Mouse (Mus musculus): ENCODE measurements around the gene Camk1d. TPM values are rescaled to one million over a fixed set of nuclear protein-coding genes. Genes with fewer than 3 reads are reported as not detected.
"Not testable (repeated sequence)": the region's sequence is repeated elsewhere in the genome, so short reads cannot be mapped to it uniquely, and the experiment has no call there.

The Camk1d gene
- polyA plus RNA-seq, 1 experiment from 2014 or later: 1.1 TPM

DNA sequence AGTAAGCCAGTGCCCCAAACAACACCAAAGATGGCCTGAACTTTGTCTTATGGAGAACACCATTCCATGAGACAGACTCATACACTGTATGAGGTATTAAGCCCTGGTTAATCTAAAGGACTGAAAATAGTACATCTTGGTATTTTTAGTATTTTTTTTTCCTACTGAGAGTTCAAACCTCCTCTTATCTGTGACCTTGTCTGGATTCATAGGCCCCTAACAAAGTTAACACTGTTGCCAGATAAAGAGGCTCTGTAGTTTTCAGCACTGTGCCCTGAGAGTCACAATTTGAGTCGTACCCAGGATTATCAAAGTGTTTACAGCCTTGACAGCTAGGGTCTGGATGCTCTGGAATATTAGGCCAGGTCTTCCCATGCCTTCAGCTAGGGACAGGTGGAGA, 102.7 kb downstream of the Camk1d start:
- H3K9me3 ChIP-seq: no peaks in the 10 kb centered on the region
- no peak overlapping the region for H3K4me2 ChIP-seq
- H3K4me1 ChIP-seq (replicated peaks): peaks cover 15% of the 10 kb centered on the region
- no peak overlapping the region for H3K4me3 ChIP-seq (replicated peaks)
- no peak overlapping the region for H3K9ac ChIP-seq (replicated peaks)
- no peaks in the 10 kb centered on the region for H3K27me3 ChIP-seq
- no peaks in the 10 kb centered on the region for H3K36me3 ChIP-seq
- WGBS: 72% methylated on average over 1 of the region's 1 CpGs
- H3K27ac ChIP-seq: no peak overlapping the region
- no peak for ATAC-seq (ENCODE audit: insufficient number of reproducible peaks, insufficient read depth, low FRiP score, low TSS enrichment, low read depth)

- H3K9ac ChIP-seq (replicated peaks): no peak overlapping the region
- 74% methylated on average over 4 of the region's 4 CpGs for WGBS
Observed at GRCm38 (mm10) chr2:5610521-5610920, 103.8 kb downstream of the Camk1d start.

GRCm38 (mm10) chr2:5607920-5608841, 106.1 kb downstream of the Camk1d start:
- H3K27me3 ChIP-seq: no peaks in the 10 kb centered on the region

More at GRCm38 (mm10) chr2:5610521-5610920, 103.8 kb downstream of the Camk1d start:
- no peak overlapping the region for H3K4me2 ChIP-seq
- H3K4me3 ChIP-seq (replicated peaks): no peak overlapping the region
- no peak overlapping the region for H3K27ac ChIP-seq
- peaks cover 15% of the 10 kb centered on the region for H3K4me1 ChIP-seq (replicated peaks)
- no peaks in the 10 kb centered on the region for H3K36me3 ChIP-seq
- H3K27me3 ChIP-seq: no peaks in the 10 kb centered on the region
- ATAC-seq (ENCODE audit: insufficient number of reproducible peaks, insufficient read depth, low FRiP score, low TSS enrichment, low read depth): no peak
- H3K9me3 ChIP-seq: no peaks in the 10 kb centered on the region

GRCm38 (mm10) chr2:5605849-5606248, 108.5 kb downstream of the Camk1d start:
- Histone ChIP-seq H3K9ac (replicated peaks) (no peak overlapping the region), H3K27me3 (no peaks in the 10 kb centered on the region), H3K9me3 (no peaks in the 10 kb centered on the region), H3K36me3 (no peaks in the 10 kb centered on the region), H3K4me3 (replicated peaks) (no peak overlapping the region), H3K4me1 (replicated peaks) (peaks cover 6% of the 10 kb centered on the region), H3K4me2 (no peak overlapping the region), H3K27ac (no peak overlapping the region)
- no peak for ATAC-seq (ENCODE audit: insufficient number of reproducible peaks, insufficient read depth, low FRiP score, low TSS enrichment, low read depth)
- 92% methylated on average over 3 of the region's 3 CpGs for WGBS

More at GRCm38 (mm10) chr2:5607920-5608841, 106.1 kb downstream of the Camk1d start:
- 88% methylated on average over 11 of the region's 11 CpGs for WGBS
- Histone ChIP-seq H3K4me2 (no peak overlapping the region), H3K9ac (replicated peaks) (no peak overlapping the region), H3K4me3 (replicated peaks) (no peak overlapping the region), H3K27ac (no peak overlapping the region), H3K9me3 (no peaks in the 10 kb centered on the region), H3K4me1 (replicated peaks) (peaks cover 6% of the 10 kb centered on the region), H3K36me3 (no peaks in the 10 kb centered on the region)
- no peak for ATAC-seq (ENCODE audit: insufficient number of reproducible peaks, insufficient read depth, low FRiP score, low TSS enrichment, low read depth)

DNA sequence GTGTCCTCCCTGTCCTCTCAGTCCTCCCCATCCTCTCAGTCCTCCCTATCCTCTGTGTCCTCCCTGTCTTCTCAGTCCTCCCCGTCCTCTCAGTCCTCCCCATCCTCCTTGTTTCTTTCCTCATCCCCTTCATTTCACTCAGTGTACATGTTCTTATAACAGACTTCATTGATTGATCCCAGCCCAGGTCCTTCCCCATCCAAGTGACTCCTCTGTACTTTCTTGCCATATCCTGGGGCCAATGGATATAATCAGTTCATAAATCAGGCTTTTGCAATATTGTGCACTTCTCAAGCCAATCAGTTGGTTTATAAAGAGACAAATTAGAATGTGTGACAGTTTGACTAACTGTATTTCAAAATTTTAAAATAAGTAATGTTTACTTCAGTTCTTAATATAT, 112.3 kb downstream of the Camk1d start:
- ATAC-seq (ENCODE audit: insufficient number of reproducible peaks, insufficient read depth, low FRiP score, low TSS enrichment, low read depth): no peak
- 82% methylated on average over 1 of the region's 1 CpGs for WGBS
- Histone ChIP-seq H3K27ac (no peak overlapping the region), H3K36me3 (no peaks in the 10 kb centered on the region), H3K9me3 (no peaks in the 10 kb centered on the region), H3K27me3 (no peaks in the 10 kb centered on the region), H3K4me3 (replicated peaks) (no peak overlapping the region), H3K9ac (replicated peaks) (no peak overlapping the region), H3K4me2 (no peak overlapping the region), H3K4me1 (replicated peaks) (peaks cover 16% of the 10 kb centered on the region)

DNA sequence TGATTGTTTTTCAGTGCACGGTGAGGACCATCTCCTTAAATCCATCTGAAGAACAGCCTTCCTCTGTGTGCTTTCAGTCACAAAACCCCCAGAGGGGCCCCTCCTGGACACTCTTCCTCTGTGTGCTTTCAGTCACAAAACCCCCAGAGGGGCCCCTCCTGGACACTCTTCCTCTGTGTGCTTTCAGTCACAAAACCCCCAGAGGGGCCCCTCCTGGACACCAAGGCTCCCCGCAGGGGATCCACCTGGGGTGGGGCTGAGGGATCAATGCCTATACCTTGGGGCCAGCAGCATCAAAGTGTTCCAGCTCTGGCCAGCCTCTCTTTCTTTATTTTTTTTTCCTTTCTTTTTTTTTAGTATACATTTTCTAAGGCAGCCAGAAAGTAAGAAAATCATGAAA, 113.1 kb downstream of the Camk1d start:
- WGBS: 18% methylated on average over 2 of the region's 2 CpGs
- not testable (repeated sequence) for ATAC-seq (ENCODE audit: insufficient number of reproducible peaks, insufficient read depth, low FRiP score, low TSS enrichment, low read depth); H3K9ac ChIP-seq (replicated peaks); H3K27me3 ChIP-seq; H3K36me3 ChIP-seq; H3K27ac ChIP-seq; H3K4me2 ChIP-seq; H3K4me3 ChIP-seq (replicated peaks); H3K9me3 ChIP-seq
- peaks cover 18% of the 10 kb centered on the region for H3K4me1 ChIP-seq (replicated peaks)

DNA sequence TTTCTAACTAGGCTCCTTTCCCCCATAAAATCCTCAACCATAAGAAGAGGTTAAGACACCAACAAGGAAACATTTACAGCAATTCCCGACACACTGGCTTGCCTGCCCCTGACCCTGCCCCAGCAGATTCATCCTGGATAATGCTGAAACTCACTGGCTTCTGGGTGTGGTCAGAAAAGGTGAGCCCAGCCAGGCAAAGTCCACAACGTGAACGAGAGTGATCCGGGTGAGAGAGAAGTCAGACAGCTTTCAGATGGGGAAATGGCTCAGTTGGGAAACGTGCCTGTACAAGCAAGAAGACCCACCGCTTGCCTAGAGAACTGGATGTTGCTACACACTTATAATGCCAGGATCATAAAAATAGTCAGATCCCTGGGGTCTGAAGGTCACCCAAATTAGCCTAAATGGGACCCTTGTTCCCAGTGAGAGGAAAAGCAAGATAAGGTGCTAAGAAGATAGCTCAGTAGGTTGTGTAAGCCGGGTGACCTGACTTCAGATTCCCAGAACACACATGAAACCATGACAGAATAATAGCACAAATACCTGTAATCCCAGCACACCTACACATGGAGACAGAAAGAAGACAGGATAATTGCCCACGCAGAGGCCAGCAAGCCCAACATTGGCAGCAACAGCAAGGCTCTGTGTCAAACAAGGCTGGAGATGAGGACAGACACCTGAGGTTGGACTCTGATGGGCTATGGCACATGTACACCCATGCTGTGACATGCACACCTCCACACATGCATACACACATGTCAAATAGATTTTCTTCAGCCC, 113.9 kb downstream of the Camk1d start:
- no peak for ATAC-seq (ENCODE audit: insufficient number of reproducible peaks, insufficient read depth, low FRiP score, low TSS enrichment, low read depth)
- Histone ChIP-seq H3K9me3 (no peaks in the 10 kb centered on the region), H3K4me3 (replicated peaks) (no peak overlapping the region), H3K4me2 (no peak overlapping the region), H3K27me3 (no peaks in the 10 kb centered on the region), H3K36me3 (no peaks in the 10 kb centered on the region), H3K27ac (no peak overlapping the region), H3K9ac (replicated peaks) (no peak overlapping the region), H3K4me1 (replicated peaks) (peaks cover 18% of the 10 kb centered on the region)
- 66% methylated on average over 8 of the region's 8 CpGs for WGBS

DNA sequence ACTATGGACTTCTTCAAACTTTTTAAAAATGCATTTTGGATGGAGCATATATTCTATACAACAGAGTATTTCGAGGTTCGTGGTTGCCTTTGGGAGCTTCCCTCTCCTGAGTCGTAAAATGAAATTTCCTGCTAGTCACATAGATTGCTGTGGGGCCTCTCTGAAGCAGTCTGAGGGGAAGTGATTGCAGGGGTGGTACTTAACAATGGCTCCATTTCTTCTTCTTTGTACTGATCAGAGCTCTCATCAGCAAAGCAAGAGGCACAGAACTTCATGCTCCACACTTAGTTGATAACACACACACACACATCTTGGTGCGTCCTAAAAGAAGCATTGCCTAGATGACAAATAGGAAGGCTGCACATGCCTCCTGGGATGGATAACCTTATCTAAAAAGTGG, 114.6 kb downstream of the Camk1d start:
- 51% methylated on average over 4 of the region's 4 CpGs for WGBS
- no peak overlapping the region for H3K4me2 ChIP-seq
- H3K9ac ChIP-seq (replicated peaks): no peak overlapping the region
- no peak for ATAC-seq (ENCODE audit: insufficient number of reproducible peaks, insufficient read depth, low FRiP score, low TSS enrichment, low read depth)
- peaks cover 18% of the 10 kb centered on the region for H3K4me1 ChIP-seq (replicated peaks)
- H3K27ac ChIP-seq: no peak overlapping the region
- no peaks in the 10 kb centered on the region for H3K9me3 ChIP-seq
- H3K27me3 ChIP-seq: no peaks in the 10 kb centered on the region
- no peak overlapping the region for H3K4me3 ChIP-seq (replicated peaks)
- no peaks in the 10 kb centered on the region for H3K36me3 ChIP-seq

DNA sequence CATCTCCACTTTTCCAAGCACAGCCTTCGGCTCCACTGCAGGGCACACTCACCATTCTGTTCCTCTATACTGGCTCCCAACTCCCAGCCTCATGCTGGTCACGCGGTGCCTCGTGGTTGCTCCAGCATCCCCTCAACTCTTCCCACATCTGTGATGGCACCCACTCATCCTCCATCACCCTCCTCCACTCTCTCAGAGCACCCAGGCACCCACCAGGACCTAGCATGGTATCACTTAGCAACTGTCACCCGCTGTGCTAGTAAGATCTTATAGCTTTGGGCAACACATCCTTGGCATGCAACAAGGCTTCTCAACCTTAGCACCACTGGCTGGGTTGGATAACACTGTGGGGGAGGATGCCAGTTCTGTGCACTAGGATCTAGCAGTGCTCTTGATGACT, 115.8 kb downstream of the Camk1d start:
- H3K9me3 ChIP-seq: no peaks in the 10 kb centered on the region
- peaks cover 18% of the 10 kb centered on the region for H3K4me1 ChIP-seq (replicated peaks)
- no peaks in the 10 kb centered on the region for H3K36me3 ChIP-seq
- no peak overlapping the region for H3K27ac ChIP-seq
- no peaks in the 10 kb centered on the region for H3K27me3 ChIP-seq
- no peak overlapping the region for H3K9ac ChIP-seq (replicated peaks)
- no peak overlapping the region for H3K4me2 ChIP-seq
- H3K4me3 ChIP-seq (replicated peaks): no peak overlapping the region
- no peak for ATAC-seq (ENCODE audit: insufficient number of reproducible peaks, insufficient read depth, low FRiP score, low TSS enrichment, low read depth)
- WGBS: 88% methylated on average over 5 of the region's 5 CpGs

- 58% methylated on average over 12 of the region's 12 CpGs for WGBS
Observed at GRCm38 (mm10) chr2:5596882-5597281, 117.4 kb downstream of the Camk1d start.

GRCm38 (mm10) chr2:5595356-5596191, 118.7 kb downstream of the Camk1d start:
- Histone ChIP-seq H3K9ac (replicated peaks) (no peak overlapping the region), H3K27me3 (no peaks in the 10 kb centered on the region), H3K9me3 (no peaks in the 10 kb centered on the region), H3K4me2 (no peak overlapping the region), H3K27ac (no peak overlapping the region), H3K4me1 (replicated peaks) (0 out of 2 replicates have a peak, but pooled peaks cover 10% of the 10 kb centered on the region), H3K36me3 (no peaks in the 10 kb centered on the region), H3K4me3 (replicated peaks) (no peak overlapping the region)
- no peak for ATAC-seq (ENCODE audit: insufficient number of reproducible peaks, insufficient read depth, low FRiP score, low TSS enrichment, low read depth)
- 92% methylated on average over 8 of the region's 8 CpGs for WGBS

More at GRCm38 (mm10) chr2:5596882-5597281, 117.4 kb downstream of the Camk1d start:
- Histone ChIP-seq H3K27me3 (no peaks in the 10 kb centered on the region), H3K9me3 (no peaks in the 10 kb centered on the region), H3K4me3 (replicated peaks) (no peak overlapping the region), H3K9ac (replicated peaks) (no peak overlapping the region), H3K4me2 (no peak overlapping the region), H3K4me1 (replicated peaks) (peaks cover 18% of the 10 kb centered on the region), H3K36me3 (no peaks in the 10 kb centered on the region), H3K27ac (no peak overlapping the region)
- no peak for ATAC-seq (ENCODE audit: insufficient number of reproducible peaks, insufficient read depth, low FRiP score, low TSS enrichment, low read depth)

Measured in limb, embryonic 12.5 days (tissue).